Mouse (Mus musculus) right cerebral cortex, postnatal 25 days (tissue): Measurements from ENCODE around the gene Dapk1.

Experiments used
- DNase-seq: peaks from one replicate; pipeline ENCODE4 v3.0.0; 2022

Dapk1 gene

DNA sequence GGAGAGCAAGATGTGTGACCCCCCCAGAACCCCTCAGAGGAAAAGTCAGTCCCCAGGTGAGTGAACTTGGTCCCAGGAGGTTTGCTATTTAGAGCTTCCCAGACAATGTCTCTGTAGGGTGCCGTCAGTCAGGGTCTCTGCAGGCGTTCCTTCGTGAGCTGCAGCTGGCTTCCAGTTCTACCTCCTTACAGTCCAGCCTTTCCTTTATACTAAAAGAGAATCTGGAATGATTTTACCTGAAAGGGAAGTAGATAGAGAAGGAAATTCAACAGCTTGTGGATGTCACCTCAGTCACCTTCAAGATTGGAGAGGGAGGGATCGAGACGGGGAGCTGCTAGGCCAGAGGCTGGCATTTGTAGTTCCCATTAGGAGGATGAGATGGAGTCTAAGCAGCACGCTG lies 14.3 kb downstream of the Dapk1 start:
- no peak for DNase-seq

DNA sequence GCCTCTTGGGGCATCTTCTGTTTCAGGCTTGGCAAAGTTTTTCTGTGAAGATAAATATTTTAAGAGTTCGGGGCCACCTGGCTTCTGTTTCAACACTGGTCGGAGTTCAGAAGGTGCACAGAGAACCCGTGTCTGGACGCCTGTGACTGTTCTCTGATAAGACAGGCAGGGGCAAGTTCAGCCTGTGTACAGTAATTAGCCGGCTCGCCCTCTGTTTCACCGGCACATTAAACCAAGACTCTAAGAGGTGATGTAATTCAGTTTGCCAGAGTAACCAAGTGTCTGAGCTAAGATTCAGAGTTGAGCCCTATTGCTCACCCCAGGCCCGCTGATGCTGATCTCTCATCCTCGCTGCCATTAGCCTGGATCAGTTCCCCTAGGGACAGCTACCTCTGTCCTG lies 16.5 kb downstream of the Dapk1 start:
- no peak for DNase-seq

- no peak for DNase-seq
Observed at GRCm38 (mm10) chr13:60619723-60620122, 18.0 kb downstream of the Dapk1 start.

- no peak for DNase-seq
Observed at GRCm38 (mm10) chr13:60621411-60621965, 19.7 kb downstream of the Dapk1 start.

GRCm38 (mm10) chr13:60625581-60625980 lies 23.8 kb downstream of the Dapk1 start:
- DNase-seq, result no peak

GRCm38 (mm10) chr13:60627843-60628656 lies 26.3 kb downstream of the Dapk1 start:
- no peak for DNase-seq

- no peak for DNase-seq
Observed at GRCm38 (mm10) chr13:60628657-60628950, 26.9 kb downstream of the Dapk1 start.

- no peak for DNase-seq
Observed at GRCm38 (mm10) chr13:60629419-60629818, 27.7 kb downstream of the Dapk1 start.

GRCm38 (mm10) chr13:60633945-60634344 lies 32.2 kb downstream of the Dapk1 start:
- no peak for DNase-seq

DNA sequence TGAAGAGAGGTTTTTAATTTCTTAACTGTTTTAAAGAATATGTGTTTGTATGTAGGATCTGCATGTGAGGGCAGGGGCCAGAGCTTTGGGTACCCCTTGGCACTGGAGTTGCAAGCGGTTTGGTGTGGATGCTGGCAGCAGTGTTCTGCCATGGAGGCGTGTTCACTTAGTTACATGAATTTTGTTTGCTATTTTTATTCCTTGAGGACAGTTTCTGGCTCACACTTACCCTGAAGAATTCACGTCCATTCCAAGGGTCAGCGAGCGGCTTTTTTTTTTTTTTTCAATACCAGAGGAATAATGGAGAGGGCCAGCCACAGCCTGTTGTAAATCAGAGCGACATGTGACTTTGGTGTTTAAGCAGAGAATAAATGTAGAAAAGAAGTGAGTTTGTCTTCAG lies 33.9 kb downstream of the Dapk1 start:
- no peak for DNase-seq

DNA sequence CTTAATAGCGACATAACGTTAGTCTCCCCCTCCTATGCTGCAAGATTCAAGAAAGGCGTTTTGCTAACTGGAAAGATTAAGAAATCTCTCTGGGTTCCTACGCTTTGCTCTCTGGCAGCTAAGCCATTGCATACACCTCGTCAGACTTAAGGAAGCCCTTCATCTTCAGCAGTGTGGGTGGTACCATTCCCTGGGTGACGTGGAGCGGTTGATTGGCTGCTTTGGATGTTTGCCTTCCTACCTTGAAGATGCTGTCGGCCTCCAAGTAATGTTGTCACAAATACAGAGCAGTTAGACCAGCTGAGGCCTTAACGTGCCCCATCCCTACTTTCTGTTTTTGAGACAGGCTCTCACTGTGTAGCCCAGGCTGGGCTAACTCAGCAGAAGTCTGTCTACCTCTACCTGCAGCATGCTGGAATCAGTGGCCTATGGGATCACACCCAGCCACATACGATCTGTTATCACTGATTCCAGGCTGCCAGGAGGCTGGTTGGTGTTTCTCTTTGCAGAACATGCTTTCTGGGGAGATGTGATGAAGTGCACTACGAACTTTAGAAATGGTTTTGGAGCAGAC lies 37.8 kb downstream of the Dapk1 start:
- DNase-seq, result no peak

DNA sequence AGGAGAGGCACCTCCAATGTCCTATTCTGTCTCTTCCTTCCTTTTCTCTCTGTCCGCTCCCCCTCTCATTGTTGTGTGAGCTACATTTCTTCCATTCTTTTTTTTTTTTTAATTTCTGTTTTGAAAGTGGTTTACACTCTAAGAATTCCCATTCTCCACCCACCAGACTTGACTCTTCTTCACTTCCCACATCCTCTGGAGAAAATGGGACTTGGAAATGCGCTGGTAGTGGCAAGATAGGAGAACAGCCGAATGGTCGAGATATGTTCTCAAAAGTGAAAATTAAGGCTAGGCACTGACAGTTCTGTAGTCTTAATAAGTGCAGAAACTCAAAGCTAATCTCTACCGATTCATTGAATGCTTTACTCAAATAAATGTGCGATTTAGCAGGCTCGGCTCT lies 38.7 kb downstream of the Dapk1 start:
- DNase-seq, result no peak

GRCm38 (mm10) chr13:60644457-60644889 lies 42.7 kb downstream of the Dapk1 start:
- no peak for DNase-seq

- DNase-seq, result no peak
Observed at GRCm38 (mm10) chr13:60646791-60647190, 45.0 kb downstream of the Dapk1 start.

DNA sequence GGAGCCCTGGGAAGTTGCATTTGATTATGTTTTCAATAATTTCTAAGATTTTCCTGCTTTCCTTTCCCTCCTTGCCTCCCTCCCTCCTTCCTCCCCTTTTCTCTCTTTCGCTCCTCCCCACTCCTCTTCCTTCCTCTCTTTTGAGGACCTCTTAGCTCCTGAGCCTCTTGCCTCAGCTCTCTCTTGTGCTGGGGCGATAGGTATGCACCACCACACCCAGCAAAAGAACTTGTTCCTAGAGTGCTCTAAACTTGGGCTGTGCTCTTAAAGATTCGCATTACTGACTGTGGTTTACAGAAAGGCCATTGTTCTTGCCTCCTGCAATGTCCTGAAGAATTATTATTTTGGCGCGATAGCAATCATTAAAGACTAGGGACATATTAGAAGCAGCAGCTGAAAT lies 46.6 kb downstream of the Dapk1 start:
- no peak for DNase-seq

DNA sequence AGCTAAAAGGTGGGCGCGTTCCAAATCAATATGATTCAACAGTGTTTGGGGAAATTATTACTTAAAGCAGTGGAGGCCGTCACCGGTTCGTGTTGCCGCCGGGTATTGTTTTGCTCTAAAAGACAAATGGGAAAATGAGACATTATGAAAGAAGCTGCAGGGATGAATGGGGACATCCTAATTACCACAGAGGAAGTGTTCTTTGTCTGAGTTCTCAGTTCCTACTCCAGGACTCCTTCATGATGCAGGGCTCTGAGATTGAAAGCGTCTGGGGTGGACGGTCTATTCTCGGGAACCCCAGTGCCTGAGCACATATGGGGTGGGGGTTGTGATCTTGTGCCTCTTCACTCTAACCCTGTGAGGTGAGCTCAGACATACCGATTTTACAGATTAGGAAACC lies 48.3 kb downstream of the Dapk1 start:
- DNase-seq, result no peak

DNA sequence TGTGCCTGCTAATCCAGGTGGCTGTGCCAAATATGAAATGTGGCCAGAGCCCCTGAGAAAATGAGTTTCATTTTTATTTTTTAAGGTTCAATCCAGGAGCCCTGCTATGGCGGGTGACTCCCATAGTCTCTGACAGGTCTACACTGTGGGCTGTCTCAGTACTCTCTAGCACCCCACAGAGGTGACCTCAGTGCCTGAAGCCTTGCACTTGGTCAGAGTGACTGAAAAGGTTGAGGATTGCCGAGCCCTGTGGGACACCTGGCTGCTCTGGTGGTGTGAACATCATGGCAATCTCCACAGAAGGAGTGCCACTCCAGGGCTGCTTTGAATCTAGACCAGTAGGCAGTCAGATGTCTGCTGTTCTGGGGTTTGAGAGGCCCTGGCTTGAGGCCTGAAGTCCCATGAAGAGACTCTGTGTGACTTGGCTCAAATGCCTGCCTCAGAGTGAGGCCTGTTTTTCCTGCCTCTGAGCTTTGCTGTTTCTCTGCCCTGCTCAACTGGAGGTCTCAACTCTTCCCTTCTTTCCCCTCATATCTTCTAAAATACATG lies 52.3 kb downstream of the Dapk1 start:
- no peak for DNase-seq

GRCm38 (mm10) chr13:60655246-60655645 lies 53.5 kb downstream of the Dapk1 start:
- DNase-seq, result no peak

- no peak for DNase-seq
Observed at GRCm38 (mm10) chr13:60659600-60659999, 57.9 kb downstream of the Dapk1 start.

GRCm38 (mm10) chr13:60660056-60660455 lies 58.3 kb downstream of the Dapk1 start:
- DNase-seq, result no peak

- no peak for DNase-seq
Observed at GRCm38 (mm10) chr13:60660711-60661261, 59.0 kb downstream of the Dapk1 start.

GRCm38 (mm10) chr13:60662493-60663177 lies 60.9 kb downstream of the Dapk1 start:
- no peak for DNase-seq

DNA sequence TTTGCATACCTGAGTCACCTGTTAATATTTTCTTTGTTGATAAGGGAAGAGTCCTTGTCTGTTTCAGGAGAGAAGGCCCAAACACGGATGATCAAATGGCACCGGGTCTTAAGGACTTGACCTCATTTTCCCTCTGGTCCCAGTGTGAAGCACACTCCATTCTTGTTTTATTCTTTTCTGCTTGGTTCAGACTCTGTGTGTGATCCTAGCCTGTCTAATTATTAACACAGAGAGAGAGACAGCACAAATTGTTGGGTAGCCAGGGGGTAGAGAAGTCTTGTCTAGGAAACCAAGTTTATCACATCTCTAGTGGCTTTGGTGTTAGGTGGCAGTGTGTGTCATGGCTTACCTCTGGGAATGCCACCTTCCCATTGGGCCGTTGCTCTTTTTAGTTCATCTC lies 62.3 kb downstream of the Dapk1 start:
- no peak for DNase-seq
